Mouse (Mus musculus) kidney, embryonic 14.5 days (tissue): ENCODE measurements at regions not wholly inside any gene's neighbourhood (a gene's known extent, or its start where the extent isn't known, plus 50 kb on each side); places are given as distances from the start of the nearest gene placed in this dataset.

Experiments
- ATAC-seq: fragments of 200-750 bp; cut with Nextera tagmentation; 2 replicates; pipeline ENCODE4 v1.8.0; 2017; ENCODE audit warnings: moderate number of reproducible peaks, mild to moderate bottlenecking, moderate TSS enrichment, moderate library complexity; ENCODE audit not compliant: low FRiP score, low TSS enrichment
- H3K27ac ChIP-seq: fragments of 300-500 bp; sonication (generic); 2 replicates; pipeline ENCODE4 v1.5.1; 2014; ENCODE audit warnings: low read depth, mild to moderate bottlenecking, low read length, moderate library complexity, mixed read lengths
- H3K27me3 ChIP-seq: fragments of 300-500 bp; sonication (generic); 2 replicates; pipeline ENCODE4 v1.6.1; 2014; ENCODE audit warnings: mild to moderate bottlenecking, low read length; ENCODE audit not compliant: control insufficient read depth, insufficient read depth
- H3K36me3 ChIP-seq: fragments of 300-500 bp; sonication (generic); 2 replicates; pipeline ENCODE4 v1.6.1; 2014; ENCODE audit warnings: low read length, mixed read lengths; ENCODE audit not compliant: control insufficient read depth, insufficient read depth
- H3K4me1 ChIP-seq: fragments of 300-500 bp; sonication (generic); 2 replicates; pipeline ENCODE4 v1.6.1; 2014; ENCODE audit warnings: low read length, mixed read lengths; ENCODE audit not compliant: control insufficient read depth, insufficient read depth
- H3K4me2 ChIP-seq: fragments of 300-500 bp; sonication (generic); replicated peaks from 2 replicates; pipeline ENCODE4 v1.6.1; 2014; ENCODE audit warnings: low read depth, mild to moderate bottlenecking, low read length
- H3K4me3 ChIP-seq: fragments of 300-500 bp; sonication (generic); 2 replicates; pipeline ENCODE4 v1.5.1; 2014; ENCODE audit warnings: mild to moderate bottlenecking, low read length
- H3K9ac ChIP-seq: fragments of 300-500 bp; sonication (generic); 2 replicates; pipeline ENCODE4 v1.6.1; 2014; ENCODE audit warnings: low read depth, mild to moderate bottlenecking, low read length, moderate library complexity
- H3K9me3 ChIP-seq: fragments of 300-500 bp; sonication (generic); 2 replicates; pipeline ENCODE4 v1.6.1; 2016; ENCODE audit warnings: low read length; ENCODE audit not compliant: control insufficient read depth
- WGBS: fragments of 180-500 bp; shearing (Covaris S2); extraction: QIAGEN DNeasy Blood & Tissue Kit; methylation state at CpG from one replicate; pipeline ENCODE4 v1.1.7; 2014; 5-methylcytosine and 5-hydroxymethylcytosine counted together

DNA sequence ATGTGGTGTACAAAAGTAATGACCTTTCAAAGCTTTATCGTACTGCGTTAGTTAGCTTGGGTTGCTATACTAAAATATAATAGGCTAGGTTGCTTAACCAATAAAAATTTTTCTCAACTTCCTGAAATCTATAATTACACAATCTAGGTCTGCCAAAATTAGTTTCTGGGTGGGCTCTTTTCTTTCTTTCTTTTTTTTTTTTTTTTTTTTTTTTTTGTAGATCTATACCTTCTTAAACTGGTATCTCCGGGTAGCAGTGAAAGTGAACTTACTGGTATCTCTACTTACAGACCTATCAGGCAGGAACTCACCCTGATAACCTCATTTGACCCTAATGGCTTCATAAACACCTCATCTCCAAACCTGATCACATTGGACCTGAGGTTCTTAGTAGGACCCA, 193.4 kb upstream of the Cpeb2 start:
- 94% methylated on average over 3 of the region's 3 CpGs for WGBS
- ATAC-seq: no peak
- H3K27ac ChIP-seq: no peak overlapping the region

GRCm38 (mm10) chr5:43042585-43042984, 190.4 kb upstream of the Cpeb2 start:
- Histone ChIP-seq H3K4me3 (no peak overlapping the region), H3K36me3 (no peaks in the 10 kb centered on the region), H3K9ac (no peak overlapping the region), H3K9me3 (no peaks in the 10 kb centered on the region), H3K4me2 (no peak overlapping the region), H3K27ac (no peak overlapping the region), H3K4me1 (no peaks in the 10 kb centered on the region), H3K27me3 (no peaks in the 10 kb centered on the region)
- WGBS: 91% methylated on average over 3 of the region's 3 CpGs
- ATAC-seq: no peak

More for the DNA sequence above, 193.4 kb upstream of the Cpeb2 start:
- Histone ChIP-seq H3K9ac (no peak overlapping the region), H3K4me2 (no peak overlapping the region), H3K4me3 (no peak overlapping the region), H3K9me3 (no peaks in the 10 kb centered on the region), H3K27me3 (no peaks in the 10 kb centered on the region), H3K36me3 (no peaks in the 10 kb centered on the region), H3K4me1 (no peaks in the 10 kb centered on the region)

- ATAC-seq: no peak
- H3K9me3 ChIP-seq: no peaks in the 10 kb centered on the region
- no peak overlapping the region for H3K4me3 ChIP-seq
- no peak overlapping the region for H3K4me2 ChIP-seq
- H3K4me1 ChIP-seq: no peaks in the 10 kb centered on the region
- H3K9ac ChIP-seq: no peak overlapping the region
- no peak overlapping the region for H3K27ac ChIP-seq
- 92% methylated on average over 3 of the region's 3 CpGs for WGBS
- H3K27me3 ChIP-seq: no peaks in the 10 kb centered on the region
- H3K36me3 ChIP-seq: no peaks in the 10 kb centered on the region
Observed at GRCm38 (mm10) chr5:43045860-43046259, 187.1 kb upstream of the Cpeb2 start.

DNA sequence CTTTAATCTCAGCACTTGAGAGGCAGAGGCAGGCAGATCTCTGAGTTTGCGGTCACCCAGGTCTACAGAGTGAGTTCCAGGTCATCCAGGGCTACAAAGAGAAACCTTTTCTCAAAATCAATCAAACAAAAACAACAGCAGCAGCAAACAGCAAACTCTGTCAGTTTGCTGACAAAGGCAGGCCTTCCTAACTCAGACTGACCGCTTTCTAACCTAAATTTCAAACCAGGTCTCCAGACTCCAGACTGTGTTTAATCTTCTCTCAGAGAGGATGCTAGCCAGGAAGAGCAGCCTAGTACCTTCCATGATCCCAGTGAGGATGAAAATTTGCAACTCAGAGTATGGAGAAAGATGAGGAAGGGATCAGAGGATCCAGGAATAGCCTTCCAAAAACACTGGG, 185.7 kb upstream of the Cpeb2 start:
- Histone ChIP-seq H3K9me3 (no peaks in the 10 kb centered on the region), H3K27me3 (no peaks in the 10 kb centered on the region), H3K9ac (no peak overlapping the region), H3K4me3 (no peak overlapping the region), H3K36me3 (no peaks in the 10 kb centered on the region), H3K4me2 (no peak overlapping the region), H3K4me1 (no peaks in the 10 kb centered on the region), H3K27ac (no peak overlapping the region)
- WGBS: 95% methylated on average over 2 of the region's 2 CpGs
- ATAC-seq: no peak

DNA sequence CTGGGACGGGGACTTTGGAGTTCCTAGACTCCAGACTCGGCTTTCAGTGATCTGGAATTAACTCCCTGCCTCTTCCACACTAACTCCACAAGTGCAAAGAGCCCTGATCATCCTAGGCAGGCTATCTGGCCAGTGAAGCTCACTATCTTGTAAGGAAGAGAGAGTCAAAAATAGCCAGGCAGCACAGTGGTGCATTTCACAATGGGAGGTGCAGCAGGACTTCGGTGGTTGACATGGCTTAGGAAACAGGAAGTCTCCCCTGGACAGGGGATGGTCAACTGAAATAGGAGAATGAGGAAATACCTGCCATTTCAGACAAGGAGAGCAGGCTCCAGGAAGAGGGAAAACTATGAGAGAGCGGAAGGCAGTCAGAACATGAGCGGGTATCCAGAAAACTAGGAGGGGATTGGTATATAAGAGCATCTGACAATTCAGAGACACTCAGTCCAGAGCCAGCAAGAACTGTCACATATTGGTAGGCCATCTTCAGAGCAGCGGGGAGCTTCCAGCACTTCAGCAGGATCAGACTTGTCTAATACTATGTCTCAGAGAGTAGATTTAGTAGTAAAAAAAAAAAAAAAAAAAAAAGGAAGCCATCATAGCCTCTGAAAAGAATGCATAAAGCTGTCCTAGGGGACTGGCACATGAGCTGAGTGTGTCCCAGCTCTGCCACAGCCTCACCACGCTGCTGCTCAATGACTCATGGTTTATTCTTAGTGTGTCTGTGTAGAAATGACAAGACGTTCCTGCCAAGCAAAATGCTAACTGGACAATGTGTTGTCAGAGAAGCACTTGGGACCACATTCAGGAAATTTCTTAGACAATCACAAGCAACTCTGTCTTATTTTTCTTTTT, 184.5 kb upstream of the Cpeb2 start:
- no peaks in the 10 kb centered on the region for H3K36me3 ChIP-seq
- WGBS: 77% methylated on average over 8 of the region's 8 CpGs
- H3K27ac ChIP-seq: no peak overlapping the region
- no peak overlapping the region for H3K4me2 ChIP-seq
- no peak for ATAC-seq
- no peak overlapping the region for H3K4me3 ChIP-seq
- no peaks in the 10 kb centered on the region for H3K9me3 ChIP-seq
- no peak overlapping the region for H3K9ac ChIP-seq
- no peaks in the 10 kb centered on the region for H3K27me3 ChIP-seq
- no peaks in the 10 kb centered on the region for H3K4me1 ChIP-seq

- Histone ChIP-seq H3K27ac (no peak overlapping the region), H3K4me1 (no peaks in the 10 kb centered on the region), H3K9ac (no peak overlapping the region), H3K4me2 (no peak overlapping the region), H3K9me3 (no peaks in the 10 kb centered on the region), H3K36me3 (no peaks in the 10 kb centered on the region), H3K27me3 (no peaks in the 10 kb centered on the region), H3K4me3 (no peak overlapping the region)
- WGBS: 44% methylated on average over 4 of the region's 4 CpGs
- peak; percentile 32; the same call in 1 of the 2 replicates for ATAC-seq
Observed at GRCm38 (mm10) chr5:43049381-43050301, 183.3 kb upstream of the Cpeb2 start.

- WGBS: 88% methylated on average over 7 of the region's 7 CpGs
- Histone ChIP-seq H3K27me3 (no peaks in the 10 kb centered on the region), H3K4me1 (no peaks in the 10 kb centered on the region), H3K9me3 (no peaks in the 10 kb centered on the region), H3K27ac (no peak overlapping the region), H3K4me2 (no peak overlapping the region), H3K4me3 (no peak overlapping the region), H3K9ac (no peak overlapping the region), H3K36me3 (no peaks in the 10 kb centered on the region)
- no peak for ATAC-seq
Observed at GRCm38 (mm10) chr5:43050961-43051517, 181.9 kb upstream of the Cpeb2 start.

DNA sequence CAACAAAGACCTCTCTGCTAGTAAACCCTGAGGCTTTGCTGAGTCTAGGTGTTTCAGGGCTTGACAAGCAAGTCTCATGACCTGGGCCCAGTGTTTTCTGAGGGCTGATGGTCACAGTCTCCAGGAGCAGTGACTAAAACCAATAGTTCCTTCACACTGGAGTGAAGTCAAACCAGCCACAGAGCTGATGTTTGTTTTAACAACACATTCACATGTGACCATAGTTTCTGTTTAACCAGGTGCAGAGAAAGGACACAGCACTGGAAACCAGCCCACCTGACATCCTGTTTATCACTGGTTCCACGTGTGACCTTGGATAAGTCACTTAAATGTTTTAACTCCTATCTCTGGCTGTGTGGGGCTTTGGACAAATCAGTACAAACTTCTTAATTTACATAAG, 180.3 kb upstream of the Cpeb2 start:
- WGBS: 32% methylated on average over 1 of the region's 1 CpGs
- Histone ChIP-seq H3K9ac (no peak overlapping the region), H3K9me3 (no peaks in the 10 kb centered on the region), H3K4me2 (no peak overlapping the region), H3K27ac (no peak overlapping the region), H3K4me1 (no peaks in the 10 kb centered on the region), H3K27me3 (no peaks in the 10 kb centered on the region), H3K36me3 (no peaks in the 10 kb centered on the region), H3K4me3 (no peak overlapping the region)
- ATAC-seq: no peak

DNA sequence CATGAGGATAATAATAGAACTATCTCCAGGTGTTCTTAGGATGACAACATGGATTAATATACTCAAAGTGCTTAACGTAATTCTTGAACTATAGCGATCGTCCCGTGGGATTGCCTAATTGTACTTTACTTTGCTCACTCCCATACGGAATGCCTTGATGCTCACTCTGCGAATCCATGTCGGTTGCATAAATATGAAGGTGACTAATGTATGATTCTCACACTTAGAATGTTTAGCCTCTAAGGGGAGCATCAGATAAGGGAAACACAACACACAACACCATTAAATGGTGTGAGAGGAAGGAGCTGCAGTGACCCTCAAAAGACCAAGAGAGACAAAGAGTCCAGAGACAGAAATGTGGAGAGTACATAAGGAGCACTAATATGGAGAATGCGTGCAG, 178.4 kb upstream of the Cpeb2 start:
- no peaks in the 10 kb centered on the region for H3K27me3 ChIP-seq
- no peak overlapping the region for H3K4me2 ChIP-seq
- H3K9ac ChIP-seq: no peak overlapping the region
- H3K27ac ChIP-seq: no peak overlapping the region
- ATAC-seq: no peak
- 98% methylated on average over 8 of the region's 8 CpGs for WGBS
- H3K4me1 ChIP-seq: no peaks in the 10 kb centered on the region
- no peaks in the 10 kb centered on the region for H3K36me3 ChIP-seq
- no peaks in the 10 kb centered on the region for H3K9me3 ChIP-seq
- no peak overlapping the region for H3K4me3 ChIP-seq
